Mouse (Mus musculus) layer of hippocampus, adult 9-10 months (tissue): Measurements from ENCODE around the gene Sh2d6.
"Not testable (repeated sequence)": the region's sequence is repeated elsewhere in the genome, so short reads cannot be mapped to it uniquely, and the experiment has no call there.

Source experiments
- DNase-seq: peaks from one replicate; pipeline ENCODE4 v3.0.0; 2022; ENCODE audit warnings: low spot score

The Sh2d6 gene

DNA sequence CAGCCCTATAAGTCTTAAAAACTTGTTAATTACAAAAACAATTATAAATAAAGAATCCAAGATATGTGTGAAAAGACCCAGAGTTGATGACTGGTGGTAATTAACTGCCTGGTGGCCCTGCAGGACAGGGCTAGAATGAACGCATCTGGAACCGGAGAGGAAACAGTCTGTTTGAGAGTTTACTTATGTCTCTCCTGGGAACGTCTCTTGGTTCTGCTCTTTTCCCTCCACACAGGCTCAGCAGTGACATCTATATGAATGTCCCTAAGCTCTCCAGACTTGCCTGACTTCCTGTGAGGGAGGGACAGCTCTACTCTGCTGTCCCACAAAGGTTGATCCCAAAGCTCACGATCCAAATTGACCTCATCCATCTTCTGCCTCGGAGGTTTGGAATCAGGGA, 22.6 kb downstream of the Sh2d6 start:
- DNase-seq, result no peak

DNA sequence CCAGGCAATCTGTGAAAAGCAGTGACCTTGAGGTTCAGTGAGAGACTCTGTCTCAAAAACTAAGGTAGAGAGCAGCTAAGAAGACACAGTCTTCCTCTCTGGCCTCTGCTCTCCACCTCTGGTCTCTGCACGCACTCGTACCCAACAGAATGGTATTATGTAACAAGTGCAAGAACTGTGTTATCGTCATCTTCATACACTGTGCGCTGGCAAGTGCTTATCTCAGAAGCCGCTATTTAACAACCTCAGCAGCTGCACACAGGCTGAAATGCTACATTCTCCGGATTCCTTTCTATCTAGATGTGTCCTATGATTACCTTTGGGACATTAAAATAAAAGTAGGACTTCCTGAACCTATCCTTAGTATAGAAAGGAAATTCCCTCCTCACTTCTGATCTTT, 28.6 kb downstream of the Sh2d6 start:
- no peak for DNase-seq

DNA sequence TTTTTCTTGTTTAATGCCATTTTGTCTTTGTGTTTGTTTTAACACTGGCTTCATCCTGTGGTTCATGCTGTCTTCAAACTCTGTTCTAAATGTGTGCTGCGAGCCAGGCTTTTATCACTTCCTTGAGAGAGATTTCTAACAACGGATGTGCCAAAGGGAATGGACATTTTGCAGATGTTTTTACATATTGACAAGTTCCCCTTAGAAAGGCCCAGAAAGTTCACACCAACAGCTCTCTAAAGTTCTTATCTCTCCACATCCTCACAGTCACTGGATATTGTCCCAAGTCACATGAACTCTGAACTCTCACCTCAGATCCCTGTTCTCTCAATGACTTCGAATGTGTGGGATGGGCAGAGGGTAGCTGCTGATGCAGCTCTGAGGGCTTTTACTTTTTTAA, 30.4 kb downstream of the Sh2d6 start:
- DNase-seq, result no peak

GRCm38 (mm10) chr6:72489534-72489933, 32.0 kb downstream of the Sh2d6 start:
- DNase-seq, result no peak

GRCm38 (mm10) chr6:72488850-72489249, 32.7 kb downstream of the Sh2d6 start:
- DNase-seq, result no peak

- no peak for DNase-seq
Measured at GRCm38 (mm10) chr6:72487282-72487681, 34.2 kb downstream of the Sh2d6 start.

DNA sequence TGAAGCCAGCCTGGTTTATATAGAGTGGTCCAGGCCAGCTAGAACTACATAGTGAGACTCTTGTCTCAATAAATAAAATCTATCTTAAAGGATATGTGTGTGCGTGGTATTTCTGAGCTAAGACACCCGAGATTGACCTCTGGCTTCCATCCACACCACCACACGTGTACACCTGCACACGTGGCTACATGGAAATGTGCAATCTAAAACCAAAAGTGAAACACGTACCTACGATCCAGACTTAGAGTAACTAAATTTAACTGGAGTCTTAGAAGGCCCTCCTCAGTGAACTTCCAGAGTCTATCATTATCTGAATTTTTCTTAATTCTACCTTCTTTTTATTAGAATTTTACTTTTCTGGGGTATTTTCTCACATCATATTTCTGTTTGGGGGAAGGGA, 35.2 kb downstream of the Sh2d6 start:
- no peak for DNase-seq

GRCm38 (mm10) chr6:72484887-72485286, 36.6 kb downstream of the Sh2d6 start:
- DNase-seq, result no peak

GRCm38 (mm10) chr6:72482156-72482555, 39.4 kb downstream of the Sh2d6 start:
- DNase-seq, result no peak

- DNase-seq, result no peak
Measured at GRCm38 (mm10) chr6:72480422-72480702, 41.1 kb downstream of the Sh2d6 start.

DNA sequence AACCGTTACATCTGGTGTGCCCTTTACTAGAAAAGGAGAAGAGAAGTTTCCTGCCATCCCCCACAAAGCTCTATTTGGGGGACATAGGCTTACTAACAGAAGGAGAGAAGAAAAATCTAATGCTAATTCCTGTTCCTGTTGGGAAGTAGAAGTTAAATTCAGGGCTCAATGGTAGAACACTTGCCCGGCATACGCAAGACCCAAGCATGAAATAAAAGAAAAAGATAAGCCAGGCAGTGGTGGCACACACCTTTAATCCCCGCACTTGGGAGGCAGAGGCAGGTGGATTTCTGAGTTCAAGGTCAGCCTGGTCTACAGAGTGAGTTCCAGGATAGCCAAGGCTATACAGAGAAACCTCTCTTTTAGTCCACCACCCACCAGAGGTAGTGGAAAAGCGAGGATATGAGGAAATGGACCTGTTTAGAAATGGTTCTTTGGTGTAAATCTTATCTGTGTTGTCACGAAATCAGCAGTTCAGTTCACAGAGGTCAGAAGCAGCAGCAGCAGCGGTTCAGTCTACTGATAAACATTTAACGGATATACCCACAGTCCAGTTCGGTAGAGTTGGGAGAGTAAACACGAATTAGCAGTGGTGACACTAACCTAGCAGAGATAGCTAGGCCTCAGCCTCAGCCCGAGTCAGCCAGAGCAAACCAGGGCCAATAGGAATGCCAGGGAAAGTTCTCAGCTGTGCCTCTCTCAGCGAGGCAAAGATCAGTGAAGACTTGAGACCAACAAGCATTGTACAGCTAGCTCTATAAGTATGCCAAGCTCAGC, 41.7 kb downstream of the Sh2d6 start:
- no peak for DNase-seq

DNA sequence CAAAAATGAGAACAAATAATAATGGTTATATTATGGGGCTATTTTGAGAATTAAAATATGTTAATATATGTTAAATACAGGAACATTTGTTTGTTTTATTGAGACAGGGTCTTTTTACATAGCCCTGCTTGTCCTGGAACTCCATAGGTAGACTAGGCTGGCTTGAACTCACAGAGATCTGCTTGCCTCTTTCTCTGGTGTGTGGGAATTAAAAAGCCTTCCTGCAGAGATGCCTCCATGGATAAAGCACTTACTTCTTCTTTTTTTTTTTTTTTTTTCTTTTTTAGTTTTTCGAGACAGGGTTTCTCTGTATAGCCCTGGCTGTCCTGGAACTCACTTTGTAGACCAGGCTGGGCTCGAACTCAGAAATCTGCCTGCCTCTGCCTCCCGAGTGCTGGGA, 42.8 kb downstream of the Sh2d6 start:
- not testable (repeated sequence) for DNase-seq

GRCm38 (mm10) chr6:72477621-72478020, 43.9 kb downstream of the Sh2d6 start:
- no peak for DNase-seq

GRCm38 (mm10) chr6:72476836-72477235, 44.7 kb downstream of the Sh2d6 start:
- DNase-seq, result no peak

GRCm38 (mm10) chr6:72475221-72475985, 46.1 kb downstream of the Sh2d6 start:
- DNase-seq, result peak; percentile 20

GRCm38 (mm10) chr6:72473264-72474041, 48.1 kb downstream of the Sh2d6 start:
- DNase-seq, result no peak

GRCm38 (mm10) chr6:72466171-72466570, 55.3 kb downstream of the Sh2d6 start:
- no peak for DNase-seq

DNA sequence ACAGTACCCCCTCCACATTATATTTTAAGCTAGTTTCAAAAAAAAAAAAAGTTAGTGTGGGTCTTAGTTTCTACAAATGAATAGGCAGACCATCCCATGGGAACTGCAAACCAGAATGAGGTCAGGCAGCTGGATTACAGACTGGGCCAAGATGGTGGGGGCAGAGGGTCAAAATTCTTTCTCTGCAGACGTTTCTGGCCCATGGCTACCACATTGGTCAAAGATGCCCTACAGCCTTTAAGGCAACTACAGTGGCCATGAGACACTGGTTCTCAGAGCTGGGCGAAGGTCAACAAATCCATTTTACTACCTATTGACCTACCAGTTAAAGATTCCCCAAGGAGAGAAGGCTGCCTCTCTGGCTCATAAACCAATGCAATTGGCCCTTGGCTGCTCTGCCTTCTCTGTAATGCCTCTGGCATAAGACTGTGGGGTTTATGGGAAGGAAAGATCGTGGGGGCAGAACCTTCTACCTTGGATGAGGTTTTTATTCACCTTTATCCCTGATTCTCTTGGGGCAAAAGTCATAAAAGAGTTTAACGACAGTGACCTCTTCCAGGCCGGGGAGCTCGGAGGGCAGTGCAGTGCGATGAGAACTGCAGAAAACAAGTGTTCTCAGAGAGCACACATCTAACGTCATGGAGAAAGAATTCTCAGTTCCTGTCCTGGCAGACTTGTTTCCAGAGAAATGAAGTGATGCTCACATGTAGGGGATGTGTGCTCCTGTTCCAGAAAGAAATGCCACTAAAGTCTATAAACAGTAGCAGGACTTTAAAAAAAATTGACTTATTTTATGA, 55.9 kb downstream of the Sh2d6 start:
- no peak for DNase-seq
